Mouse (Mus musculus) brain, embryonic 14.5 days (tissue): ENCODE results near the gene Casr.

Experiments used
- CTCF ChIP-seq: fragments of 200-500 bp; IDR thresholded peaks from 2 replicates; pipeline ENCODE4 v1.5.1; 2012; ENCODE audit warnings: inconsistent platforms, mild to moderate bottlenecking, moderate library complexity, borderline replicate concordance; ENCODE audit not compliant: insufficient read depth, insufficient read length; ENCODE audit errors: extremely low read depth
- POLR2A ChIP-seq: fragments of 200-500 bp; IDR thresholded peaks from 2 replicates; pipeline ENCODE4 v1.6.1; 2012; ENCODE audit warnings: mild to moderate bottlenecking, inconsistent platforms, borderline replicate concordance; ENCODE audit not compliant: poor library complexity, insufficient read depth, insufficient read length, severe bottlenecking; ENCODE audit errors: extremely low read depth

GRCm38 (mm10) chr16:36474849-36475248 is 87.1 kb downstream of the Casr start:
- no peak for TF ChIP-seq POLR2A
- no peak for TF ChIP-seq CTCF
